Mouse (Mus musculus) MEL (cell line): ENCODE results near the gene Gucy2e. TPM values are rescaled to one million over a fixed set of nuclear protein-coding genes. Genes with fewer than 3 reads are reported as not detected.
A peak's percentile ranks its signal among the peaks of the same experiment; 100 is the strongest.

Source experiments
- DNase-seq: peaks from one replicate; pipeline ENCODE4 v3.0.0; 2011; ENCODE audit warnings: low read depth, low spot score
- H3K27ac ChIP-seq: 2 replicates; pipeline ENCODE4 v1.5.1; 2012; ENCODE audit warnings: low read depth, mild to moderate bottlenecking, control low read depth, low read length, moderate library complexity; ENCODE audit not compliant: control insufficient read depth
- H3K27me3 ChIP-seq, 2 experiments: fragments of 150-350 bp in 1 of 2; sonication (generic) in 1 of 2; 2 replicates each; pipeline ENCODE4 v1.6.1; 2012; ENCODE audit warnings: low read length in 2 of 2, mild to moderate bottlenecking in 2 of 2, improper control_type of control experiment in 1 of 2, moderate library complexity in 1 of 2; ENCODE audit not compliant: insufficient read depth in 2 of 2, control insufficient read depth in 1 of 2
- H3K36me3 ChIP-seq, 2 experiments: 2 replicates each; pipeline ENCODE4 v1.6.1; 2012 to 2014; ENCODE audit warnings: low read length in 2 of 2, improper control_type of control experiment in 1 of 2, inconsistent platforms in 1 of 2, mild to moderate bottlenecking in 1 of 2; ENCODE audit not compliant: insufficient read depth in 2 of 2, control insufficient read depth in 1 of 2
- H3K4me1 ChIP-seq, 2 experiments: fragments of 150-350 bp in 1 of 2; sonication (generic) in 1 of 2; 2 replicates each; pipeline ENCODE4 v1.6.1; 2012; ENCODE audit warnings: low read length in 2 of 2, improper control_type of control experiment in 1 of 2, mild to moderate bottlenecking in 1 of 2; ENCODE audit not compliant: insufficient read depth in 2 of 2, control insufficient read depth in 1 of 2
- H3K4me3 ChIP-seq, 2 experiments: fragments of 150-350 bp in 1 of 2; sonication (generic) in 1 of 2; 2 replicates each; pipeline ENCODE4 v1.5.1; 2012; ENCODE audit warnings: low read depth in 2 of 2, low read length in 2 of 2, mild to moderate bottlenecking in 2 of 2, moderate library complexity in 2 of 2, control low read depth in 1 of 2, improper control_type of control experiment in 1 of 2; ENCODE audit not compliant: control insufficient read depth in 1 of 2, insufficient read depth in 1 of 2
- H3K79me2 ChIP-seq: 2 replicates; pipeline ENCODE4 v1.6.1; 2012; ENCODE audit warnings: mild to moderate bottlenecking, low read length, moderate library complexity; ENCODE audit not compliant: control insufficient read depth, poor library complexity, insufficient read depth
- H3K9ac ChIP-seq: 2 replicates; pipeline ENCODE4 v1.6.1; 2012; ENCODE audit warnings: low read depth, mild to moderate bottlenecking, control low read depth, low read length, moderate library complexity; ENCODE audit not compliant: control insufficient read depth, poor library complexity, severe bottlenecking
- H3K9me3 ChIP-seq: fragments of 150-350 bp; sonication (generic); replicated peaks from 2 replicates; pipeline ENCODE4 v1.6.1; 2012; ENCODE audit warnings: mild to moderate bottlenecking, low read length, improper control_type of control experiment, moderate library complexity; ENCODE audit not compliant: insufficient read depth
- BHLHE40 ChIP-seq: IDR thresholded peaks from 2 replicates; pipeline ENCODE4 v1.6.1; 2012; ENCODE audit warnings: low read depth, mild to moderate bottlenecking, inconsistent platforms, low read length, improper control_type of control experiment, borderline replicate concordance
- CHD1 ChIP-seq: IDR thresholded peaks from 2 replicates; pipeline ENCODE4 v1.6.1; 2012; ENCODE audit warnings: low read depth, mild to moderate bottlenecking, inconsistent platforms, low read length, improper control_type of control experiment
- CTCF ChIP-seq, 3 experiments: IDR thresholded peaks in 2 of 3; conservative IDR thresholded peaks in 1 of 3; 2 replicates each; pipeline ENCODE4 v1.5.1; 2011 to 2012; ENCODE audit warnings: low read length in 3 of 3, low read depth in 2 of 3, mild to moderate bottlenecking in 2 of 3, improper control_type of control experiment in 1 of 3, inconsistent platforms in 1 of 3, mixed read lengths in 1 of 3, moderate library complexity in 1 of 3; ENCODE audit not compliant: control insufficient read depth in 1 of 3, insufficient read depth in 1 of 3, poor library complexity in 1 of 3, severe bottlenecking in 1 of 3
- E2F4 ChIP-seq: IDR thresholded peaks from 2 replicates; pipeline ENCODE4 v1.6.1; 2011; ENCODE audit warnings: low read depth, low read length, improper control_type of control experiment, borderline replicate concordance
- ELF1 ChIP-seq: IDR thresholded peaks from 2 replicates; pipeline ENCODE4 v1.6.1; 2014; ENCODE audit warnings: low read depth, mild to moderate bottlenecking, inconsistent platforms, low read length, improper control_type of control experiment, moderate library complexity
- KAT2A ChIP-seq: conservative IDR thresholded peaks from 2 replicates; pipeline ENCODE4 v1.6.1; 2012; ENCODE audit warnings: low read depth, low read length, improper control_type of control experiment, inconsistent platforms
- MAX ChIP-seq: IDR thresholded peaks from 2 replicates; pipeline ENCODE4 v1.6.1; 2011; ENCODE audit warnings: low read length, improper control_type of control experiment
- MAZ ChIP-seq: IDR thresholded peaks from 2 replicates; pipeline ENCODE4 v1.6.1; 2012; ENCODE audit warnings: low read depth, mild to moderate bottlenecking, inconsistent platforms, low read length, improper control_type of control experiment
- MEF2A ChIP-seq: IDR thresholded peaks from 2 replicates; pipeline ENCODE4 v1.6.1; 2014; ENCODE audit warnings: low read depth, mild to moderate bottlenecking, inconsistent platforms, low read length, improper control_type of control experiment; ENCODE audit not compliant: poor library complexity, insufficient replicate concordance, severe bottlenecking; ENCODE audit errors: extremely low read depth
- MYC ChIP-seq: IDR thresholded peaks from 2 replicates; pipeline ENCODE4 v1.6.1; 2011; ENCODE audit warnings: low read depth, mild to moderate bottlenecking, low read length, improper control_type of control experiment, moderate library complexity
- NRF1 ChIP-seq: IDR thresholded peaks from 2 replicates; pipeline ENCODE4 v1.6.1; 2014; ENCODE audit warnings: low read depth, mild to moderate bottlenecking, inconsistent platforms, low read length, improper control_type of control experiment, moderate library complexity; ENCODE audit not compliant: poor library complexity, insufficient read depth, severe bottlenecking
- POLR2A ChIP-seq, 2 experiments: IDR thresholded peaks; 2 replicates each; pipeline ENCODE4 v1.6.1; 2011 to 2012; ENCODE audit warnings: low read length in 2 of 2, mild to moderate bottlenecking in 2 of 2, control low read depth in 1 of 2, improper control_type of control experiment in 1 of 2, low read depth in 1 of 2, moderate library complexity in 1 of 2; ENCODE audit not compliant: control insufficient read depth in 1 of 2, insufficient read depth in 1 of 2, poor library complexity in 1 of 2
- POLR2AphosphoS5 ChIP-seq: IDR thresholded peaks from 2 replicates; pipeline ENCODE4 v1.6.1; 2012; ENCODE audit warnings: low read depth, borderline replicate concordance, mild to moderate bottlenecking, inconsistent platforms, low read length, moderate library complexity, mixed read lengths
- RAD21 ChIP-seq: IDR thresholded peaks from 2 replicates; pipeline ENCODE4 v1.6.1; 2011; ENCODE audit warnings: mild to moderate bottlenecking, low read depth, low read length, improper control_type of control experiment
- RCOR1 ChIP-seq: IDR thresholded peaks from 2 replicates; pipeline ENCODE4 v1.6.1; 2012; ENCODE audit warnings: low read depth, mild to moderate bottlenecking, inconsistent platforms, low read length, improper control_type of control experiment
- SIN3A ChIP-seq: IDR thresholded peaks from 2 replicates; pipeline ENCODE4 v1.6.1; 2012; ENCODE audit warnings: low read length, improper control_type of control experiment, inconsistent platforms
- SMC3 ChIP-seq: IDR thresholded peaks from 2 replicates; pipeline ENCODE4 v1.6.1; 2011; ENCODE audit warnings: low read depth, low read length, improper control_type of control experiment
- TCF12 ChIP-seq: IDR thresholded peaks from 2 replicates; pipeline ENCODE4 v1.6.1; 2014; ENCODE audit warnings: low read depth, mild to moderate bottlenecking, inconsistent platforms, low read length, improper control_type of control experiment, moderate library complexity
- ZKSCAN1 ChIP-seq: IDR thresholded peaks from 2 replicates; pipeline ENCODE4 v1.6.1; 2012; ENCODE audit warnings: low read depth, mild to moderate bottlenecking, inconsistent platforms, low read length, improper control_type of control experiment, moderate library complexity
- ZNF384 ChIP-seq: IDR thresholded peaks from 2 replicates; pipeline ENCODE4 v1.6.1; 2012; ENCODE audit warnings: low read depth, mild to moderate bottlenecking, inconsistent platforms, low read length, improper control_type of control experiment
- polyA plus RNA-seq, 2 experiments: library from polyadenylated mRNA; stranded (reverse) in 1 of 2; unstranded in 1 of 2; fragments of >175 nt in 1 of 2; fragments of >200 nt in 1 of 2; gene quantifications; 2 replicates each; pipeline versions ENCODE4 v1.2.1 to v1.2.4; 2012; ENCODE audit warnings: low replicate concordance in 2 of 2, low read depth in 1 of 2; ENCODE audit not compliant: insufficient read length in 2 of 2, insufficient read depth in 1 of 2, missing spikeins in 1 of 2
- total RNA-seq: library from RNA; depleted of rRNA; stranded (reverse); fragments of 300-350 nt; gene quantifications from 2 replicates; pipeline ENCODE4 v1.2.3, GENCODE M21; 2012

Gucy2e gene
- total and polyA plus RNA-seq, 3 experiments, result not detected

DNA sequence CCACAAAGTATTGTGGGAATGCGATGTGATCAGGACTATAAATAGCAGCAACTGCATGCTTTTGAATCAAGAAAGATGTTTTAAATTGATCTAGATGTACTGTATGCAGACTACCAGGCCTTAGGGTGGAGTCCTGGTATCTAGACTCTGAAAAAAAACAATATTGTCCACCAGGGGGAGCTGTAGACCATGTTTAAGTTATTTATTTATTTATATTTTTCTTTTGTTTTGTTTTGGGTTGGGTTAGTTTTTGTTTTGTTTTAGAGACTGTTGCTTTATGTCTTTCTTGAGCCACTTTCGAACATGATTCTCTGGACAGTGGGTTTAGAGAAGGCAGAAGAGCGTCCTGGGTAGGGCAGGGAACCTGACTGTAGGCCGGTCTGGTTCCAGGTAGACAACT lies 21.0 kb upstream of the Gucy2e start (continued):
- TF ChIP-seq RAD21, result peak; percentile 89
- no peak for TF ChIP-seq TCF12
- no peak for TF ChIP-seq MAX
- TF ChIP-seq CTCF (IDR thresholded peaks at IDR 0.05 in 2 of 3, conservative IDR thresholded peaks at IDR 0.05 in 1 of 3; ENCODE audit: control insufficient read depth in 1 of 3, insufficient read depth in 1 of 3, low read depth in 2 of 3, low read length in 3 of 3, poor library complexity in 1 of 3, severe bottlenecking in 1 of 3), result peak; percentile 10 to 75 (median 30); a peak in 4 of 6 replicates
- TF ChIP-seq SMC3, result peak; percentile 70
- TF ChIP-seq RCOR1, result no peak
- TF ChIP-seq POLR2AphosphoS5, result no peak
- no peak for TF ChIP-seq ZKSCAN1
- TF ChIP-seq SIN3A, result peak; percentile 37; the same call in 1 of the 2 replicates

DNA sequence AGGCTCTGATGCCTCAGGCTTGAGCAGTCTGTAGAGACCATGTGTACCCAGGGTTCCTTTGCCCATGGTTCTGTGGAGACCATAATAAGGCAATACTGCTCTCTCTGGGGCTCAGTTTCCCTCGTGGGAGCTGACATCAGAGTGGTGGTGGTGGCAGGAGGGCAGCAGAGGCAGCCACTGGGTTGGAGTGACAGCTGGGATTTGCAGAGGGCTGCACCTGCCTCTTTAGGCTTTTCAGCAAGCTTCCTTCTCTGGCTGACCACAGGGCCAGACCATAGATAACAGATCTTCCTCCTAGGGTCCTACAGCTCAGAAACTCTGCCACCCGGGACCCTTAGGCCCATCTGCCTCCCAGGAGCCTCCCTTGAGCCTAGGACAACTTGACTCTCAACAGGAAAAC lies 20.2 kb upstream of the Gucy2e start:
- H3K9me3 ChIP-seq, result no peaks in the 10 kb centered on the region
- no peak overlapping the region for H3K27ac ChIP-seq
- no peak overlapping the region for H3K4me3 ChIP-seq
- H3K27me3 ChIP-seq, result peaks cover 0 to 9% of the 10 kb centered on the region in 2 experiments
- peaks cover 0 to 2% of the 10 kb centered on the region in 2 experiments; a peak in 2 of 4 replicates for H3K4me1 ChIP-seq
- no peak overlapping the region for H3K9ac ChIP-seq
- DNase-seq, result no peak
- TF ChIP-seq ELF1, result no peak
- no peak for TF ChIP-seq CHD1
- no peak for TF ChIP-seq NRF1
- no peak for TF ChIP-seq ZNF384
- TF ChIP-seq BHLHE40, result no peak
- TF ChIP-seq KAT2A, result no peak
- no peak for TF ChIP-seq MAZ
- no peak for TF ChIP-seq POLR2AphosphoS5
- TF ChIP-seq TCF12, result no peak
- TF ChIP-seq MYC, result no peak
- TF ChIP-seq E2F4, result no peak
- no peak for TF ChIP-seq MEF2A
- TF ChIP-seq POLR2A (IDR thresholded peaks at IDR 0.05; ENCODE audit: control insufficient read depth in 1 of 2, insufficient read depth in 1 of 2, low read depth in 1 of 2, low read length in 2 of 2, poor library complexity in 1 of 2), result no peak
- H3K36me3 ChIP-seq, result no peaks in the 10 kb centered on the region
- no peaks in the 10 kb centered on the region for H3K79me2 ChIP-seq
